Mouse (Mus musculus) thymus, adult 2 months (tissue): ENCODE measurements around the gene Gucy2g. TPM values are rescaled to one million over a fixed set of nuclear protein-coding genes. Genes with fewer than 3 reads are reported as not detected.

Experiments used
- DNase-seq: peaks from one replicate; pipeline ENCODE4 v3.0.0; 2021
- H3K27ac ChIP-seq: fragments of 200-500 bp; 2 replicates; pipeline ENCODE4 v1.5.1; 2012; ENCODE audit warnings: low read length, control low read depth; ENCODE audit not compliant: control insufficient read depth, insufficient read depth
- H3K27me3 ChIP-seq: fragments of 200-500 bp; 2 replicates; pipeline ENCODE4 v1.6.1; 2012; ENCODE audit warnings: mild to moderate bottlenecking, low read length, moderate library complexity, mixed read lengths; ENCODE audit not compliant: control insufficient read depth, insufficient read depth
- H3K36me3 ChIP-seq: fragments of 200-500 bp; 2 replicates; pipeline ENCODE4 v1.6.1; 2012; ENCODE audit warnings: mild to moderate bottlenecking, low read length, moderate library complexity; ENCODE audit not compliant: control insufficient read depth, insufficient read depth
- H3K4me1 ChIP-seq: fragments of 200-500 bp; replicated peaks from 2 replicates; pipeline ENCODE4 v1.6.1; 2012; ENCODE audit warnings: low read length; ENCODE audit not compliant: control insufficient read depth, insufficient read depth
- H3K4me3 ChIP-seq: fragments of 200-500 bp; 2 replicates; pipeline ENCODE4 v1.5.1; 2012; ENCODE audit warnings: mild to moderate bottlenecking, low read length, control low read depth, moderate library complexity; ENCODE audit not compliant: control insufficient read depth, insufficient read depth
- CTCF ChIP-seq: fragments of 200-500 bp; IDR thresholded peaks from 2 replicates; pipeline ENCODE4 v1.5.1; 2012; ENCODE audit warnings: mild to moderate bottlenecking, control low read depth, low read length, moderate library complexity, borderline replicate concordance; ENCODE audit not compliant: control insufficient read depth, poor library complexity, insufficient read depth; ENCODE audit errors: extremely low read depth
- POLR2A ChIP-seq: fragments of 200-500 bp; IDR thresholded peaks from 2 replicates; pipeline ENCODE4 v1.6.1; 2012; ENCODE audit warnings: mild to moderate bottlenecking, low read length, control low read depth, moderate library complexity; ENCODE audit not compliant: control insufficient read depth, poor library complexity, insufficient read depth; ENCODE audit errors: extremely low read depth
- WGBS: fragments of 180-500 bp; shearing (Covaris S2); methylation state at CpG from one replicate; pipeline ENCODE4 v1.1.7; 2018; 5-methylcytosine and 5-hydroxymethylcytosine counted together
- polyA plus RNA-seq: library from polyadenylated mRNA; depleted of rRNA; stranded (reverse); fragments of >200 nt; gene quantifications from 2 replicates; pipeline ENCODE4 v1.2.3, GENCODE M21; 2012

The Gucy2g gene
- polyA plus RNA-seq, 1 experiment: 0.13 TPM

- DNase-seq: no peak
- Histone ChIP-seq H3K4me1 (peaks cover 4% of the 10 kb centered on the region; the same call in 1 of the 2 replicates), H3K27me3 (no peaks in the 10 kb centered on the region), H3K36me3 (no peaks in the 10 kb centered on the region), H3K4me3 (no peak overlapping the region), H3K27ac (no peak overlapping the region)
- WGBS: 49% methylated on average over 12 of the region's 12 CpGs
- TF ChIP-seq POLR2A (no peak), CTCF (no peak)
Measured at GRCm38 (mm10) chr19:55218741-55219221, 22.3 kb downstream of the Gucy2g start.

- Histone ChIP-seq H3K27me3 (no peaks in the 10 kb centered on the region), H3K27ac (no peak overlapping the region), H3K4me1 (peaks cover 4% of the 10 kb centered on the region; the same call in 1 of the 2 replicates), H3K4me3 (peak overlapping the region; percentile 25), H3K36me3 (no peaks in the 10 kb centered on the region)
- peak; percentile 97 for TF ChIP-seq CTCF
- TF ChIP-seq POLR2A: no peak
- DNase-seq: peak; percentile 81
- 6% methylated on average over 20 of the region's 20 CpGs for WGBS
Measured at GRCm38 (mm10) chr19:55218192-55218739, 22.8 kb downstream of the Gucy2g start.

- DNase-seq: no peak
- TF ChIP-seq CTCF (no peak), POLR2A (no peak)
- peaks cover 4% of the 10 kb centered on the region; the same call in 1 of the 2 replicates for H3K4me1 ChIP-seq
- no peak overlapping the region for H3K27ac ChIP-seq
- no peaks in the 10 kb centered on the region for H3K36me3 ChIP-seq
- H3K4me3 ChIP-seq: no peak overlapping the region
- 92% methylated on average over 9 of the region's 9 CpGs for WGBS
- H3K27me3 ChIP-seq: no peaks in the 10 kb centered on the region
Measured at GRCm38 (mm10) chr19:55217365-55217764, 23.7 kb downstream of the Gucy2g start.

- no peak overlapping the region for H3K4me3 ChIP-seq
- peaks cover 4% of the 10 kb centered on the region; the same call in 1 of the 2 replicates for H3K4me1 ChIP-seq
- no peaks in the 10 kb centered on the region for H3K27me3 ChIP-seq
- no peaks in the 10 kb centered on the region for H3K36me3 ChIP-seq
- 91% methylated on average over 4 of the region's 4 CpGs for WGBS
- no peak overlapping the region for H3K27ac ChIP-seq
- DNase-seq: no peak
- TF ChIP-seq POLR2A (no peak), CTCF (no peak)
Measured at GRCm38 (mm10) chr19:55216876-55217275, 24.2 kb downstream of the Gucy2g start.

- TF ChIP-seq CTCF (no peak), POLR2A (no peak)
- Histone ChIP-seq H3K4me3 (no peak overlapping the region), H3K4me1 (0 out of 2 replicates have a peak, but pooled peaks cover 4% of the 10 kb centered on the region), H3K27me3 (no peaks in the 10 kb centered on the region), H3K36me3 (no peaks in the 10 kb centered on the region), H3K27ac (no peak overlapping the region)
- DNase-seq: no peak
- 87% methylated on average over 12 of the region's 12 CpGs for WGBS
Measured at GRCm38 (mm10) chr19:55213617-55214340, 27.3 kb downstream of the Gucy2g start.

GRCm38 (mm10) chr19:55211698-55212097 is 29.3 kb downstream of the Gucy2g start:
- Histone ChIP-seq H3K36me3 (no peaks in the 10 kb centered on the region), H3K27ac (no peak overlapping the region), H3K27me3 (no peaks in the 10 kb centered on the region), H3K4me1 (no peaks in the 10 kb centered on the region), H3K4me3 (no peak overlapping the region)
- DNase-seq: no peak
- TF ChIP-seq CTCF: no peak
- TF ChIP-seq POLR2A: no peak
- 94% methylated on average over 1 of the region's 1 CpGs for WGBS

- Histone ChIP-seq H3K4me1 (no peaks in the 10 kb centered on the region), H3K27ac (no peak overlapping the region), H3K27me3 (no peaks in the 10 kb centered on the region), H3K36me3 (no peaks in the 10 kb centered on the region), H3K4me3 (no peak overlapping the region)
- TF ChIP-seq POLR2A: no peak
- no peak for TF ChIP-seq CTCF
- 89% methylated on average over 3 of the region's 3 CpGs for WGBS
- no peak for DNase-seq
Measured at GRCm38 (mm10) chr19:55209084-55209483, 32.0 kb downstream of the Gucy2g start.
